Mouse (Mus musculus): ENCODE results near the gene Tmem132a. TPM values are rescaled to one million over a fixed set of nuclear protein-coding genes. Genes with fewer than 3 reads are reported as not detected.

Gene Tmem132a
- total RNA-seq, 4 experiments from 2014 or later = 132 to 156 (median 148) TPM

DNA sequence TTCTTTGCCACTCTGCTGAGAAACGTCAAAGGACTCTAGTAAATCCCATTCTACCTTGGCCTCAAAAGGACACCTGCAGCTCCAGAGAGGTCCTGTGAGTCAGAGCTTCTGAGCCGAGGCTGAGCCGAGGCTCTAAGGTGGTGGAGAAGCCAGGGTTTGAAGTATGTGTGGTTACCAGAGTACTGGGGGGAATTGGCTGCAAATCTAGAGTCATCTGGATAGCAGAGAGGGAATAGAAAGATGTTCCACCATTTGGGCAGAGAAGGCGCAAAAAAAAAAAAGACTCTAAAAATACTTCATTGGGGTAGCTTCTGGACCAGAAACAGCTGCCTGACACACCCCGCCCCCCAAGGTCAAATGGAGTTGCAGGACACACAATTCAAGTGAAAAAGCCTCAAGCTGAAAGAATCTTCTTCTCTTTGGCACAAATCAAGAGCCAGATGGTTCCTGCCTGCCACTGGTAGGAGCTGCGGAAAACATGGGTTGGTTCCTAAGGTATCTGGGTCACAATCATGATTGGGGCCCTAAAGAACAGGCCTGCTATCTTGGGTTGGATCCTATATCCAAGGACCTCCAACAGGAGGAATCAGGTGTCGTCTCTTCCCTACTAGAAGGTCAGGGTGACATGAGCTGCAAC lies 8.6 kb upstream of the Tmem132a start:
- no peak for DNase-seq (ENCODE audit: low spot score in 2 of 2)

DNA sequence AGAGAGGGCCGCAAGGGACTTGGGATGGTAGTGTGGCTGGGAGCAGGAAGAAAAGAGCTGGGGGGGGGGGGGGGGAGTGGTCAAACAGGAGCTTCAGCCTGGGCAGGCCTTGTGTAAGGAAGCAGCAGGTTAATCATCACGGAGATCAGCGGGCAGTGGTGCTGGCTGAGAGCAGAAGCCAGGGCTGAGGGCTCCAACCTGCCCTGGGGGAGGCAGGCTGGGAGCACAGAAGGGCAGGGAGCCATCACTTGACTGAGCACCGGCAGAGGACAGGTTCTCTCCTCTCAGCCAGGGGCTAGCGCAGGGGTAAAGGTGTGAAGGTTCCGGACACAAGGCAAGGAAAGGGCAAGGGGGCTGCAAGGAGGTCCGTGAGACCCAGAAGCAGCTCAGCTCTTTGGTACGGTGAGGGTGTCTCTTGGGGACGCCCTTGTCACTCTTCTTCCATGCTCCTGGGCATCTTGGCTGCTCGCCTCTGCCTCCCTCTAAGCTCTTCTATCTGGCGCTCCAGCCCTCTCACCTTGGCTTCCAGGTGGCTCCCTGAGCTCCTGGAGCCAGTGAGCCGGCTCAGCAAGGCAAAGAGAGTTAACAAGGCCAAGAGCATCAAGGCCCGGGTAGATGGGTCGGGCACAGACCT lies 1.7 kb upstream of the Tmem132a start:
- DNase-seq (ENCODE audit: low spot score in 2 of 2) = no peak

- no peak for DNase-seq (ENCODE audit: low spot score in 2 of 2)
These were observed 936 bp upstream of the Tmem132a start for GRCm38 (mm10) chr19:10870676-10871075.

GRCm38 (mm10) chr19:10869241-10869885 lies 377 bp downstream of the Tmem132a start:
- peak; percentile 78 to 84 for DNase-seq (ENCODE audit: low spot score in 2 of 2)

GRCm38 (mm10) chr19:10868623-10869141 lies 1.1 kb downstream of the Tmem132a start:
- DNase-seq (ENCODE audit: low spot score in 2 of 2) = no peak

- no peak for DNase-seq (ENCODE audit: low spot score in 2 of 2)
These were observed 1.7 kb downstream of the Tmem132a start for GRCm38 (mm10) chr19:10867946-10868622.

DNA sequence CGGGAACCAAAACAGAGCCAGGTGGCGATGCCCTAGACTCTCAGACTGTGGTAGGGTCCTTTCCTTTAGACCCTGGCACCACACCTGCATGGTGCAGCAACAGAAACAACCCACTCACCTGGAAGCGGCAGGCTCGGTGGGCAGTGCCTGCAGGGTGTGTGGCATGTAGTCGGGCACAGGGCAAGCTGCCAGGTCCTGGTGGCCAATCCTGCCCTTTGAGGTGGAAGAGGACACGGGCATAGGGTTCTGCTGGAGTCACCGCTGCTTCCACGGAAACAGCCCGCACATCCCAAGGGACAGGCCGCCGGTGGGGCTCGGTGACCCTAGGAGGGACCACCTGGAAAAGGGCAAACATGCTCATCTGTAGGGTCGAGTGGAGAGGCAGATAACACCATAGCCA lies 3.4 kb downstream of the Tmem132a start:
- no peak for DNase-seq (ENCODE audit: low spot score in 2 of 2)

GRCm38 (mm10) chr19:10860072-10860497 lies 9.7 kb downstream of the Tmem132a start:
- no peak for DNase-seq (ENCODE audit: low spot score in 2 of 2)

- no peak for DNase-seq (ENCODE audit: low spot score in 2 of 2)
These were observed 13.2 kb downstream of the Tmem132a start for GRCm38 (mm10) chr19:10856520-10856919.

DNA sequence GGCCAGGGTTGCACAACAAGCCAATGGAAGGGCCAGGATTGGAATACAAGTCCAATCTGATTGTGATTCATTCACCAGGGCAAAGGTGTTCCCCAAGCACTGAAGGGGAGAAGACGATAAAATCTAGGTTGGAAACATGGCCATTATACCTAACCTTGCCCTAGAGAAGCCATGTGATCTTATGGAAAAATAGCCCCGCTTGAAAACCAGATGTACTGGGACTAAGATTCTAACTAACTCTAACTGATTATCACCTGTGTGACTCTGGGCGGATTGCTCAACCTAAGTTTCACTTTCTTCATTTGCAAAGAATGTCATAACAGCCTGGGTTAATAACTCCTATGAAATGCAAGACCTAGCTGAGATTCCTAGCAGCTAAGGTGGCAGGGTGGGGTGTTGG lies 14.3 kb downstream of the Tmem132a start:
- no peak for DNase-seq (ENCODE audit: low spot score in 2 of 2)

DNA sequence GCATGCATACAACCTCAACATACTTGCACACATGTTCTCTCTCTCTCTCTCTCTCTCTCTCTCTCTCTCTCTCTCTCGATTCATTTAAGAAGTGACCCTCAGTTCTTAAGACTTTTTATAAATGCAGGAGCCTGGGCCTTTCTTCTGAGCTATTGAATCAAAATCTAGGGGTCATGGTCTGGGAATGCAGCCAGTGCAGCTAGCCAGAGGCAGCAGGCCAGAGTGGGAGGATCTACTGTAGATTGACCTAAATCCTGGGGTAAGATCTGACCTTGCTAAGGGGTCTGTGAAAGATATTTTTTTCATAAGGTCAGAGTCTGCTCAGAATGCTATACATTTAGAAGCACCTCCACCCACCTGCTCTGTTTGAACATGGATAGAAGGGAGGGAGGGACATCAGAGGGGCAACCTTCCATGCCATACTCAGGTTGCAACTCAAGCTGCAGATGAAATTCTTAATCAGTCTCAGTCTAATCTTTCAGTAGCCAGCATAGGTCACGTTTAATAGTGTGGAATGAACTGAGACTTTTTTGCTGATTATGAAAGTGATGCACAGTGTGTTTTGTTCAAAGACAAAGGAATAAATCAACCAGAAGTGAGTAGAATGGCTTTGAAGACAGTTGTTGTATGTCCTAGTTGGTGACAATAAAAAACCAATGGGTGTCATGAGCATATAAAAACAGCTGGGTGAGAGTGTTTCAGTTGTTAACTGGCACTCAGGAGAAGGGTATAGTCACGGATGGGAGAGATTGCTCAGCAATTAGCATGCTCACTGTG lies 22.2 kb downstream of the Tmem132a start:
- no peak for DNase-seq (ENCODE audit: low spot score in 2 of 2)

DNA sequence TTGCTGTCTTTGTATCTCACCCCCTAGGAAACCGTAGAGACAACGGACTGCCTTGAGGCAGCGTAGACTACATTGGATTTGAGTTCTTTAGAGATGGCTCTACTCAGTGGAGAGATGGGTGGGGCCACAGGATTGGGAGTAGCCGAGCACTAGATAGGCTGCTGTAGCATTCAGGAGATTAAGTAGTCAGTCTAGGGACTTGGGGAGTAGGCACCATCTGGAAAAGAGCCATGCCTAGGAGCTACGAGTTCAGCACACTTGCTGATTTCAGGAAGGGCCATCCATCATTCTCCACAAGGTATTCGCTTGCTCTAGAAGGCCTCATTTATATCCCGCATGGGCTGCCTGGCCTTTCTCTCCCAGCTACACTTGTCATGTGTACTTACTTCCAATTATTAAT lies 23.6 kb downstream of the Tmem132a start:
- no peak for DNase-seq (ENCODE audit: low spot score in 2 of 2)

DNA sequence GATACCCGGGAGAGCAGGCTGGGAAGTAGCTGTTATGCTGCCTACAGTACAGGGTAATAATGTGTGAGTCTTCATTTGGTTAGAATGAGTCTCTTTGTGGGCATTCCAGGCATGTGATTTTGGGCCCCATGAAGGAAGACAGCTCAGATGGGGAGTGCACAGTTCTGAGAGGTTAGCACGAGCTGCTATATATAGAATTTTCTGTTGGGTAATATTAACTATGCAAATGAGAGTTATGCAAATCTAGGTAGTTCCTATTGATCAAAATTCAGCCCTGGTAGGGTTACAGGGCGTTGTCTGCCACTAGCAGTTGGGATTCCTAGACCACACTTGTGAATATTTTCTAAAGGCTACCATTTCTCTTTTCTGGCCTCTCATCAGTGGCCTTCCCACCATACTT lies 24.3 kb downstream of the Tmem132a start:
- DNase-seq (ENCODE audit: low spot score in 2 of 2) = no peak

- DNase-seq (ENCODE audit: low spot score in 2 of 2) = no peak
These were observed 25.5 kb downstream of the Tmem132a start for GRCm38 (mm10) chr19:10844206-10844605.

GRCm38 (mm10) chr19:10842914-10843313 lies 26.8 kb downstream of the Tmem132a start:
- no peak for DNase-seq (ENCODE audit: low spot score in 2 of 2)

GRCm38 (mm10) chr19:10841721-10842626 lies 27.8 kb downstream of the Tmem132a start:
- DNase-seq (ENCODE audit: low spot score in 2 of 2) = no peak

GRCm38 (mm10) chr19:10839010-10839892 lies 30.5 kb downstream of the Tmem132a start, which contains the start of gene Slc15a3:
Gene Slc15a3 (plus strand): TSS chr19:10839727.
- DNase-seq (ENCODE audit: low spot score in 2 of 2) = no peak

DNA sequence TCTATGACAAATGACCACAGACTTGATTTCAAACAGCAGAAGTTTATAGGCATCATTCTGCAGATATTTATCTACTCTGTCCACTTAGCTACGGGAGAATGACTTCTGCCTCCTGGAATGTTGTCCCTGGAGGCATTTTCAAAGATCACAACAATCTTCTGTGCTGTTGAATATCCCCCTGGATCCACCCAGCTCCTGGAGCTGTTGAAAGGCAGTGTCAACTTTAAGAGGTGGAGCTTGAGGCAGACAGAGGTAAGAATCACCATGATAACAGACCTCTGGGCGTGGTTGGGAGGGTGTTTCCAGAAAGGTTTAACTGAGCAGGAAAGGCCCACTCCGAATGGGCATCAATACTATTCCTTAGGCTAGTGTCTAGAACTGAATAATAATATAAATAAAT lies 34.1 kb downstream of the Tmem132a start:
- no peak for DNase-seq (ENCODE audit: low spot score in 2 of 2)

- DNase-seq (ENCODE audit: low spot score in 2 of 2) = no peak
These were observed 36.1 kb downstream of the Tmem132a start for GRCm38 (mm10) chr19:10833611-10834010.
